Mouse (Mus musculus): Measurements from ENCODE around the gene Nr2c2.

DNA sequence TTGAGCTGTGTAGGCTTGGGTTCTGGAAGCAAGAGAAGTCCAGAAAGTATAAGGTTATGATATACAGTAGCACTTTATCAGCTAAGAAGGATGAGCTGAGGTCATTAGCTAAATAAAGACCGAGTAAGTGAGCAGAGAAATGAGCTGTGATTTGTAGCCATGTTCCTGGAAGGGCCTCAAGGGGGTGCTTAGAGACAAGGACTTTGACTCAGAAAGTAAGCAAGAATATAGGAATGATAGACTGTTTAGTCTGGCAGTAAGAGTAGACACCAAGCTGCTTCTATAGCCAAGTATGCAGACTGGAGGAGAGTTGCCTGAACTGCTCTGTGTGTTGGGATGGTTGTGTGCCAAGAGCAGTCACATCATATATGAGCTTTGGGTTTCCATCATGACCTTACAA, 62.6 kb downstream of the Nr2c2 start:
- TF ChIP-seq EP300 (IDR thresholded peaks at IDR 0.05; ENCODE audit: low read depth) (no peak), CTCF (IDR thresholded peaks at IDR 0.05; ENCODE audit: low read depth) (no peak)
